Mouse (Mus musculus): Measurements from ENCODE around the gene Samd15.

Gene Samd15

DNA sequence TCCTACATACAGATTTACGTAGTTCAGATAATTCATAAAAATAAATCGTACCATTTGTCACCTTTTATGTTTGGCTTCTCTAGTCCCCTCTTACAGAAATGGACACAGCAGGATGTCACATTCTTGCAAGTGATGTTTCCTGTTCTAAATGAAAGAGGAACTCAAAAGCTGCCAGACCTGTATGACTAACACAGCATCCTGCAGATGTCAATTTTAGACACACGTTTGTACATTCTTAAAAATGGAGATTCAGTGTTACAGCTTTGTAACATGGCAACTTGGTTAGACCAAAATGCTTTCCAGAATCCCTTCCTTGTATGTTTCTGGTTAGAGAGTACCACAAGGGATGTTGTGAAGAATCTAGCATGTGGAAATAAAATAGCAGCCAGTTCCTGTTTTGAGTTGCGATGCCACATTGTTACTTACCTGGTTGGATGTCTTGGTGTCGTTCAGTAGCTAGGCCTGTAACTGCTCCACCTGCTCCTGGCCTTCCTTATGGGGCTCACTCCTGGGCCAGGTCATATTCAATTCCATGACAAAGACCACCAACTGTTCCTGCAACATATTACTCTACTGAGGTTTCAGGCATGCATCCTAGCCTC lies 37.5 kb downstream of the Samd15 start:
- DNase-seq, result no peak

DNA sequence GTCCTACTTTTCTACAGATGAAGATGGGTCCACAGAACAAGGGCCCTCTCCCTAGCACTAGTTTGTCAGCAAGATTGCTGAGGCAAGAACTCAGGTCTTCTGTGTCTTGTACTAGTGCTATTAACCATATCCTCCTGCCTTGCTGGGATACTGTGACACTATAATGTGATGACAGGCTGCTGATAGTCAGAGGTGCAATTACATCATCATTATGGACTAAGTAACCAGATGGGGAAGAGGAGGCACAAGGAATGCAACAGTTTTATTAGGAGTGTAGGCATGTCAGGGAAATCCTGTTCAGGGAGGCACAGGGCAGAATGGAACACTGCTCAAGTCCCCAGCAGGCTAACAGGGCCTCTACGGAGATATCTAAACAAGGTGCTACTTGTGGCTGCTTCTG lies 39.1 kb downstream of the Samd15 start, which contains the start of gene Noxred1:
TSS of gene Noxred1 (minus strand) at position 101 of the 400 bp plus-strand sequence.
- DNase-seq, result no peak

DNA sequence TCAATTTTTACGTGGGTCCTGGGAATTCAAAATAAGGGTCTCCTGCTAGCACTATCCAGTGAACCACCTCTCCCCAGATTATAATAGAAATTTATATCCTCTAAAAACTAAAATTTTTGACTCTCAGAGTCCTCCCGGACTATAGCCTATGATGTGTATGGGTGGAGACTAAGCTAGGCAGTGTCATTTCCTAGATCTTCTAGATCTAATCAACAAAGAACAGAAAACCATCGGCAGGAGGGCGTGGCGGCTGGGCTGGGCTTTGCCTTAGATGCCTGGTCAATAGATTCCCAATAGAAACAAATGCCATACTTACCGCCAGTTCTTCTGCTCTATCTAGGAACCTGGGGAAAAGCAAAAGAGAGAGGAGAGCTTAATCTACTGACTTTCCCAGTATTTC lies 50.6 kb downstream of the Samd15 start:
- no peak for DNase-seq

DNA sequence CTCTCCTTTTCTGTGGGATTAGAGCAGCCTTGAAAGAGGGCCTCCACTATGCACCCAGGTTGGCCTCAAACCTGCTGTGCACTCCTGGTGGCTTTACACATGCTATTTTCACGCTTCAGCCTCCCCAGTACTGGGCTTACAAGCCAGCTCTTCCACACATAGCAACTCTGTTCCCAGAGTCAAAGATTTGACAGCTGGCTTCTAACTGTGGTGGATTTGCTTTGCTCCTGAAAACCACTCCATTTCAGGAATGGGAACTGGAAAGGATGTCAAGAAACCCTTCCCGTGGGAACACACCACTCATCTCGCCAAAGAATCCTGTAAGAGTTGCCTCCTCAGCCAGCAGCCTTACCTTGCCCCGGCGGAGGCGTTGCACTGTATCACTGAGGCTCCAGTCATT lies 54.4 kb downstream of the Samd15 start:
- no peak for DNase-seq

DNA sequence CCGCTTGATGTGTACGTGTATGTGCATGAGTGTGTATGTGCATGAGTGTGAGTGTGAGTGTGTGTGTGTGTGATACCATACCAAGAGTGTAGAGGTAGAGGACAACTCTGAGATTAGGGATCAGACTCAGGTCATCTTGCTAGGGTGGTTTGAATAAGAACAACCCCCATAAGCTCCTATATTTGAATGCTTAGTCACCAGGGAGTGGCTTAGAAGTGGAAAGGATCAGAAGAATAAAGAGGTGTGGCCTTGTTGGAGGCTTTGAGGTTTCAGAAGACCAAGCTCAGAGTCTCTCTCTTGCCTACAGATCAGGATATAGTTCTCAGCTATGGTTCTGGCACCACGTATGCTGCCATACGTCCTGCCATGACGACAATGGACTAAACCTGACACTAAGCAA lies 57.1 kb downstream of the Samd15 start:
- no peak for DNase-seq

DNA sequence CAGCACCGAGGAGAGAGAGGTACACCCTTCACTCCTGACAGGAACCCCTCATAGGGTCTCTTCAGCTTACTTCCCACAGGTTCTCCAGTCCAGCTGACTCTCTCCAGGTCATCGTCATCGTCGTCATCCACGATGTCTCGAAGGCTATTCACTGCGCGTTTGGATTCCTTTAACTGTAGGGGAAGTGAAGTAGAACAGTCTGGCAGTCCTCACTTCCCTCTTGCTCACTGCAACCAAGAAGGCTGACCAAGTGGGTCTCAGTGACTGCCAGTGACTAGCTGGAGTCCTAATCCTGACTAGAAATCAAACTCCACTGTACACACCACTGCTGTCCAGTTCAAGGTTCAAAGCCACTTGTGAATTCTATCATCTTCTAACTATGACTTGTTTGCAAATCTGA lies 61.0 kb downstream of the Samd15 start:
- DNase-seq, result no peak

Measured in thymus, postnatal 14 days (tissue).